Mouse (Mus musculus) liver, adult 2 months (tissue): Measurements from ENCODE around the gene Col25a1.

ENCODE experiments used
- CTCF ChIP-seq: fragments of 200-500 bp; IDR thresholded peaks from 2 replicates; pipeline ENCODE4 v1.5.1; 2011; ENCODE audit warnings: low read depth, low read length, control low read depth
- POLR2A ChIP-seq: fragments of 200-500 bp; IDR thresholded peaks from 2 replicates; pipeline ENCODE4 v1.6.1; 2011; ENCODE audit warnings: low read length, control low read depth; ENCODE audit not compliant: insufficient read depth; ENCODE audit errors: extremely low read depth

- TF ChIP-seq CTCF, result no peak
- TF ChIP-seq POLR2A, result no peak
These were observed 218.9 kb downstream of the Col25a1 start for GRCm38 (mm10) chr3:130350161-130350560.
